Mouse (Mus musculus) embryonic fibroblast, embryonic 13.5 days (primary cell): ENCODE data around the gene Olfr1358. TPM values are rescaled to one million over a fixed set of nuclear protein-coding genes. Genes with fewer than 3 reads are reported as not detected.
"Not testable (repeated sequence)": the region's sequence is repeated elsewhere in the genome, so short reads cannot be mapped to it uniquely, and the experiment has no call there.

ENCODE experiments used
- H3K27ac ChIP-seq: 2 replicates; pipeline ENCODE4 v1.5.1; 2012; ENCODE audit warnings: low read length, control low read depth, inconsistent platforms; ENCODE audit not compliant: insufficient read depth
- H3K4me1 ChIP-seq: 2 replicates; pipeline ENCODE4 v1.6.1; 2011; ENCODE audit warnings: low read length; ENCODE audit not compliant: control insufficient read depth, insufficient read depth
- H3K4me3 ChIP-seq: 2 replicates; pipeline ENCODE4 v1.5.1; 2011; ENCODE audit warnings: mild to moderate bottlenecking, control low read depth, low read length; ENCODE audit not compliant: insufficient read depth
- CTCF ChIP-seq: IDR thresholded peaks from 2 replicates; pipeline ENCODE4 v1.5.1; 2011; ENCODE audit warnings: mild to moderate bottlenecking, control low read depth, low read length, moderate library complexity, borderline replicate concordance; ENCODE audit not compliant: insufficient read depth
- POLR2A ChIP-seq: IDR thresholded peaks from 2 replicates; pipeline ENCODE4 v1.6.1; 2011; ENCODE audit warnings: low read depth, mild to moderate bottlenecking, control low read depth, low read length, moderate library complexity
- polyA plus RNA-seq: library from polyadenylated mRNA; stranded (reverse); fragments of >200 nt; gene quantifications from 2 replicates; pipeline ENCODE4 v1.2.4, GENCODE M21; 2011; ENCODE audit warnings: low read depth; ENCODE audit not compliant: missing spikeins, insufficient read length

The Olfr1358 gene
- not detected in 2 replicates for polyA plus RNA-seq

- Histone ChIP-seq H3K4me3 (no peak within 1 kb of the TSS), H3K27ac (no peak within 1 kb of the TSS), H3K4me1 (no peaks in the 10 kb centered on the region)
- no peak for TF ChIP-seq POLR2A
- TF ChIP-seq CTCF = no peak
These were observed at the start of gene Olfr1358 for GRCm38 (mm10) chr10:78517128-78517527. TSS of gene Olfr1358 (plus strand) at chr10:78517428.

DNA sequence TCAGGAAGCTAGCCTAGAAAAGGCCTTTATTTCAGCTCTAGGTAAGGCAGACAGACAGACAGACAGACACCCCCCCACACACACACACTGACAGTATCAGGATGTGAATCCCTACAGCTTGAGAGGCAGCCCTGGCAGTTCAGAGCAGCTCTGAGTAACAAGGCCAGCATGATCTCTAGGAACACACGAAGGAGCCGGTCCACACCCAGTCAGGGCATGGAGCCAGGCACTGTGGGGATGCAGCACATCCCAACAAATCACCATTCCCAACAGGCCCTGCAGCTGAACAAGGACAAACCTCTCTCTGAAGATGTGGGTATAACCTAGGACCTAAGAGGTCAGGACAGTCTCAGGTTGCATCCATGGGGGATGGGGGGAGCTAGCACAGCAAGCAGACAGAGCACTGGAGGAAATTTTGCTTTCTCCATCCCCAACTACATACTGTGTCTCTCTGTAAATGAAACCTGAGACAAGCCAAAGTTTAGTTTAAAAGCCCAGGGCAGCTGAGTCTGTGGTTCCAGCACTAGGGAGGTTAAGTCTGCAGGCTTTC lies 49.4 kb upstream of the Olfr1358 start:
- TF ChIP-seq POLR2A (no peak), CTCF (no peak)
- H3K4me1 ChIP-seq = peaks cover 10% of the 10 kb centered on the region; the same call in 1 of the 2 replicates
- no peak overlapping the region for H3K27ac ChIP-seq
- H3K4me3 ChIP-seq = no peak overlapping the region

DNA sequence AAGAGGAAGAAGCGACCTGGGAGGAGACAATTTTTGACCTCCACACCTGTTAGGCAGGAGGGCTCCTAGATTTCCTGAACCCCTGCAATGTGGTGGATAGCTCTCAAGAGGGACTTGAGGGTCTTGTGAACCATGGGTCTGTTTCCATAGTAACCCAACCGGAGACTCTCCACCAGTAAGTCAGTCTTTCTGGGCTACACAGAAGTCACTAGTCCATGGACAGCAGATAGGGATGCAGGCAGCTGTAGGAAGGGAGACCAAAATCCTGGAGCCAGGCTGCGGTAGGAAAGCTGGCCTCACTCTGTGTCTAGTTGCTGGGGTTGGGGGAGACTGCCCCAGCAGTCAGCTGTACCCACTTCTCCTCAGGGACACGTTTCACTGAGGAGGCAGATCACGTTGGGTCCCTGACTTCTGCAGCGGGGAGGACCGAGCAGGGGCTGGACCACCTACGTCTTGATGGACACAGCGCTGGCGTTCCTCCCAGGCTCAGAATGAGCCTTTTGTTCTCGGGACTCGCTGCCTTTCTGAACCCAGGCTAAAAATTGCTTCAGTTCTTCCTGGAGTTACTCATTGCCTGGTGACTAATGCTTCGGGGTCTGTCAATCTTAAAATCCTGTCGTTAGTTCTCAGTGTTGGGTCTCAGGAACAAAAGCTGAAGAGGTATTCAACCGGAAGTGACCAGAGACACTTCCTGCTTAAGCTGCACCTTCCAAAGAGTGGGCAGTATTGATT lies 46.5 kb upstream of the Olfr1358 start:
- Histone ChIP-seq H3K4me3 (no peak overlapping the region), H3K27ac (peak overlapping the region; percentile 46), H3K4me1 (peaks cover 10% of the 10 kb centered on the region)
- no peak for TF ChIP-seq CTCF
- peak; percentile 43; the same call in 1 of the 2 replicates for TF ChIP-seq POLR2A

- Histone ChIP-seq H3K4me3 (no peak overlapping the region), H3K4me1 (peaks cover 10% of the 10 kb centered on the region), H3K27ac (no peak overlapping the region)
- TF ChIP-seq POLR2A (no peak), CTCF (no peak)
These were observed 45.2 kb upstream of the Olfr1358 start for GRCm38 (mm10) chr10:78472046-78472445.

DNA sequence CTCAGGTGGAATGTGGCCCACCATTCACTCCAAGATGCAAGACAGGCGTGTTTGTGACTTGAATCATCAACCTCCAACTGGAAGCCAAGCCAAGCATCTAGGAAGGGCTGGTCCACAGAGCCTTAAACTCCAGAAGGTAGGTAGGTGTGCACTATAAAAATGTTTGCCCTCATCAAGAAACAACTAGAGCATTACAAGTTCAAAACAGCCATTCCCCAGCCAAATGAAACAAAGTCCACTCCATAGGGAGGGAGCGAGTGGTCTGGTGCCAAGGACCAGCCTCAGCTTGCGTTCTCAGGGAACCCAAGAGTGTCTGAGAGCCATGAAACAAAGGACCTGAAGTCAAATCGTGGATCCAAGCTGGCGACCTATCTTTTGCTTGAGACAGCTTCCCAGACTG lies 43.8 kb upstream of the Olfr1358 start:
- Histone ChIP-seq H3K27ac (no peak overlapping the region), H3K4me3 (no peak overlapping the region), H3K4me1 (peaks cover 5% of the 10 kb centered on the region)
- no peak for TF ChIP-seq CTCF
- TF ChIP-seq POLR2A = no peak

DNA sequence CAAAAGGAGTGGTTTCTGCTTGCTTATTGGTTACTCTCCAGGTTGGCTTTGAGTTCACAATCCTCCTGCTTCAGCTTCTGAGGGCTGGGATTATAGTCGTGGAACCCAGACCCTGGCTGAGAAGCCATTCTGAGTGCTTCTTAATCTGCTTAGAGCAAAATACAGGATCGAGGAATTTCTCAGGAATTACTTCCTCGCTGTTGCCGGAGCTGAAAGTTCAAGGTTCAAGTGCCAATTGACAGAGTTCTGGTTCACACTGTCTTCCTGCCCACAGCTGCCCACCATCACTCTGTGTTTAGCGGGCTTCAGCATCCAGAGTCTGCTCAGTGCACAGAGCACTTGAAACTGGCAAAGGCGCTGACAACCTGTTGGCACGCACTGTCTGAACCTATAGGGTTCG lies 42.5 kb upstream of the Olfr1358 start:
- TF ChIP-seq CTCF (no peak), POLR2A (no peak)
- Histone ChIP-seq H3K4me3 (no peak overlapping the region), H3K4me1 (peaks cover 5% of the 10 kb centered on the region), H3K27ac (no peak overlapping the region)

GRCm38 (mm10) chr10:78476821-78477220 lies 40.4 kb upstream of the Olfr1358 start:
- H3K27ac ChIP-seq = no peak overlapping the region
- TF ChIP-seq POLR2A = no peak
- TF ChIP-seq CTCF = no peak
- H3K4me1 ChIP-seq = no peaks in the 10 kb centered on the region; the same call in 1 of the 2 replicates

GRCm38 (mm10) chr10:78480954-78481927 lies 36.0 kb upstream of the Olfr1358 start:
- no peaks in the 10 kb centered on the region for H3K4me1 ChIP-seq
- TF ChIP-seq CTCF (no peak), POLR2A (no peak)
- no peak overlapping the region for H3K27ac ChIP-seq
- peak overlapping the region; percentile 43 for H3K4me3 ChIP-seq

More at GRCm38 (mm10) chr10:78476821-78477220, 40.4 kb upstream of the Olfr1358 start:
- no peak overlapping the region for H3K4me3 ChIP-seq

- Histone ChIP-seq H3K4me3 (peak overlapping the region; percentile 43), H3K4me1 (no peaks in the 10 kb centered on the region), H3K27ac (no peak overlapping the region)
- peak; percentile 41; the same call in 1 of the 2 replicates for TF ChIP-seq POLR2A
- TF ChIP-seq CTCF = no peak
These were observed 35.2 kb upstream of the Olfr1358 start for GRCm38 (mm10) chr10:78481928-78482499.

- not testable (repeated sequence) for H3K4me1 ChIP-seq, H3K27ac ChIP-seq
These were observed 31.9 kb upstream of the Olfr1358 start for GRCm38 (mm10) chr10:78485369-78485768.

More at GRCm38 (mm10) chr10:78485369-78485768, 31.9 kb upstream of the Olfr1358 start:
- H3K4me3 ChIP-seq = not testable (repeated sequence)
